Mouse (Mus musculus): ENCODE results near the gene Mospd1. TPM values are rescaled to one million over a fixed set of nuclear protein-coding genes. Genes with fewer than 3 reads are reported as not detected.

Gene Mospd1
- polyA plus RNA-seq (2014; fragmentation: Nextera tagmentation; extraction: Ambion mirVana), result 61.4 and 61.6 TPM in 2 replicates

DNA sequence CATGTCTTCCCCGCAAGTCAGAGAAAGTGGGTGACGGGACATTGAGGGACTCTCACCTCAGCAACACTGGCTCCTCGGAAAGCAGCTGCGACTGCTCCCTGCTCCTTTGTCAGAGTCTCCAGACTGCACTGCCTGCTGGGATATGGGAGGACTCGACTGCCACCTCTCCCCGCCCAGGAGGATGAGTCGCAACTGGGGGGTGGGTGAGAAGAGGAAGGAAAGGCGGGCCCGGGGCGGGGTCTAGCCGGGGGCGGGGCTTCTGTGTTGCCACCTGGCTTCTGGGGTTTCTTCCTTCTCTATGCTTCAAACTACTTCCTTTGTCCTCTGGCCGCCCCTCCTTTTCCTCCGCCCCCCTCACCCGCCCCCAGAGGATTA is at the start of gene Mospd1:
Gene Mospd1, minus strand, starts transcription at position 137 of the 375 bp plus-strand sequence.
- Histone ChIP-seq H3K9me3 (replicated peaks; ENCODE audit: control insufficient read depth, low read length) (no peaks in the 10 kb centered on the region), H3K4me3 (ENCODE audit: low read depth, low read length) (peak within 1 kb of the TSS; percentile 58), H3K27ac (replicated peaks; ENCODE audit: low read depth, low read length) (peak within 1 kb of the TSS; percentile 56; the same call in 1 of the 2 replicates), H3K4me2 (ENCODE audit: low read depth, low read length) (peak within 1 kb of the TSS; percentile 52), H3K36me3 (replicated peaks; ENCODE audit: control insufficient read depth, insufficient read depth, low read depth, low read length) (no peaks in the 10 kb centered on the region), H3K9ac (replicated peaks; ENCODE audit: low read length) (peak within 1 kb of the TSS; percentile 68), H3K27me3 (ENCODE audit: control insufficient read depth, insufficient read depth, low read length) (no peaks in the 10 kb centered on the region), H3K4me1 (ENCODE audit: control insufficient read depth, insufficient read depth, low read length) (no peaks in the 10 kb centered on the region)
- DNase-seq (ENCODE audit: low spot score) (peak; percentile 85), ATAC-seq (replicated peaks; ENCODE audit: insufficient number of reproducible peaks, low FRiP score, low TSS enrichment, low read depth) (peak; percentile 91)
- WGBS, result 9% methylated on average over 11 of the region's 15 CpGs

DNA sequence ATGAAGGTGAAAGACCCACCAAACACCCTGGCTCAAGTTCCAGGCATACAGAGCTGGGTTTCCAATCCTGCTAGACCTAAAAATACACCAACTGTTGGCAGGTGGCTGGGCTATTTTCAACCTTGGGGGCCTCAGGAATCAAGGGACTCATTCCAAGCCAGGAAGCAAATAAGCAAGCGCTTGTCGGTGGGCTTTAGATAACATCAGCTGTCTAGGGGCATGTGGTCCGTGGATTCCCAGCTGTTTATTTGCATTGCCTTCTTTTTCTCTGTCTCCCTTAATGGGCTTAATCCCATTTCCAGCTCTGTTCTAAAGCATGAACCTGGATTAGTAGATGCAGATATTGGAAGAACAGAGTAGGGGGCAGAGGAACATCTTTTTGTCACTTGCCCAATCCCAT is 16.1 kb upstream of the Mospd1 start:
- no peaks in the 10 kb centered on the region for H3K9me3 ChIP-seq (replicated peaks; ENCODE audit: control insufficient read depth, low read length)
- 74% methylated on average over 3 of the region's 3 CpGs for WGBS
- no peaks in the 10 kb centered on the region for H3K4me1 ChIP-seq (ENCODE audit: control insufficient read depth, insufficient read depth, low read length)
- H3K4me3 ChIP-seq (ENCODE audit: low read depth, low read length), result no peak overlapping the region
- ATAC-seq (replicated peaks; ENCODE audit: insufficient number of reproducible peaks, low FRiP score, low TSS enrichment, low read depth) (no peak), DNase-seq (ENCODE audit: low spot score) (no peak)
- no peaks in the 10 kb centered on the region for H3K27me3 ChIP-seq (ENCODE audit: control insufficient read depth, insufficient read depth, low read length)
- no peak overlapping the region for H3K27ac ChIP-seq (replicated peaks; ENCODE audit: low read depth, low read length)
- H3K36me3 ChIP-seq (replicated peaks; ENCODE audit: control insufficient read depth, insufficient read depth, low read depth, low read length), result no peaks in the 10 kb centered on the region
- no peak overlapping the region for H3K4me2 ChIP-seq (ENCODE audit: low read depth, low read length)
- H3K9ac ChIP-seq (replicated peaks; ENCODE audit: low read length), result no peak overlapping the region

DNA sequence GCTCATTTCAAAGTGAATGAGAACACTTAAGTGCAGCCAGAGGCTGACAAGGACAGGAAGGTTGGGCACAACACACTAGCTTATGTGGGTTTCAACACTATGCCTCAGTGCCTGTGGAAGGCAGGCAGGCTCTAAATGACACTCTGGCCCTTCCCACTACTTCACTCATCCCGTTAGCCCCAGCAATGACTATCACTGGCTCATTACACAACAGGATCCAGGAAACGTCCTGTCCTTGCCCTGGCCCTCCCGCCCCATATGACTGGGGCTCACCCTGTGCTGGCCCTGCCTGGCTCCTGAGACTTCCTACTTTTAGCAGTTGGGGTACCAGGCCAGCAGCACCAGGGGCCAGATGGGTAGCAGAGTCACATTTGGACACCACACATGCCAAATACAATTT is 12.8 kb upstream of the Mospd1 start:
- no peak overlapping the region for H3K4me3 ChIP-seq (ENCODE audit: low read depth, low read length)
- 41% methylated on average over 3 of the region's 3 CpGs for WGBS
- no peaks in the 10 kb centered on the region for H3K9me3 ChIP-seq (replicated peaks; ENCODE audit: control insufficient read depth, low read length)
- no peak overlapping the region for H3K4me2 ChIP-seq (ENCODE audit: low read depth, low read length)
- no peaks in the 10 kb centered on the region for H3K4me1 ChIP-seq (ENCODE audit: control insufficient read depth, insufficient read depth, low read length)
- ATAC-seq (replicated peaks; ENCODE audit: insufficient number of reproducible peaks, low FRiP score, low TSS enrichment, low read depth), result no peak
- no peaks in the 10 kb centered on the region for H3K36me3 ChIP-seq (replicated peaks; ENCODE audit: control insufficient read depth, insufficient read depth, low read depth, low read length)
- no peak overlapping the region for H3K27ac ChIP-seq (replicated peaks; ENCODE audit: low read depth, low read length)
- H3K27me3 ChIP-seq (ENCODE audit: control insufficient read depth, insufficient read depth, low read length), result no peaks in the 10 kb centered on the region
- DNase-seq (ENCODE audit: low spot score), result no peak
- H3K9ac ChIP-seq (replicated peaks; ENCODE audit: low read length), result no peak overlapping the region

DNA sequence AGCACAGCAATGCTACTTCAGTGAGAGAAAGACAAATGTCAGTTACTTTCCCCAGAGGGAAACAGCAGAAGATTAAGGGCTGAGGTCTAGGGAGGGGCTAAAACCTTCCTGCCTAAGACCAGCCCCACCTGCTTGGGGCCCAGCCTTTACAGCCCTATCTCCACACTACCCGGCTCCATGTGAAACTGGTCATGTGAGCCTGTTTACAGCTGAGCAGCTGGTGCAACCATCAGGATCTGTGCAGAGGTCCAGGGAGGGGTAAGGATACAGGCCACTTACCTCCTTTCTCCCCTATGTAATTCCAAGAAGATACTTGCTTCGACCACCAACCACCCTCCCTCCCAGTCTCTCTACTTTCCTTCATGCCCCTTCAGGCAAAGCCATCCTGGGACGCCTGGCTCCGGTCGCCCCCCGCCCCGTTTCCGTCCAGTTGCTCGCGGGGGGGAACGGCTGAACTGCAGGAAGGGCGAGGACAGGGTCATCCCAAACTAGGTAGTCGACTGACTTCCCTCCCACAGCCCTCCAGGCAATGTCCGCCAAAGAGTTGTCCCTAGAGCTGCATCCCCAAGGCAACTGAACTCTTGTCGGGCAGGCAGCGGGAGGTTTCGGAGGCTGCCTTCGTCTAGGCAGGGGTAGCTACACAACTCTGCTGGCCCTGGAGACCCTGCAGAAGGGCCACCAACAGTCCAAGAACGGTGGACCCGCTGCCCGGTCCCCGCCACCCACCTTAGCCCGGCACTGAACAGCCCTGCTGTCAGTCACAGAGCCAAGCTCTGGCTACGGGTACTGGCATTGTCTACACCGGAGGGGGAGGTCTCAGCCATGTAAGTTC is 552 bp downstream of the Mospd1 start:
- H3K9ac ChIP-seq (replicated peaks; ENCODE audit: low read length), result peak overlapping the region; percentile 68
- no peaks in the 10 kb centered on the region for H3K4me1 ChIP-seq (ENCODE audit: control insufficient read depth, insufficient read depth, low read length)
- ATAC-seq (replicated peaks; ENCODE audit: insufficient number of reproducible peaks, low FRiP score, low TSS enrichment, low read depth), result peak; percentile 86
- peak overlapping the region; percentile 52 for H3K4me2 ChIP-seq (ENCODE audit: low read depth, low read length)
- DNase-seq (ENCODE audit: low spot score), result peak; percentile 5
- H3K27me3 ChIP-seq (ENCODE audit: control insufficient read depth, insufficient read depth, low read length), result no peaks in the 10 kb centered on the region
- no peaks in the 10 kb centered on the region for H3K36me3 ChIP-seq (replicated peaks; ENCODE audit: control insufficient read depth, insufficient read depth, low read depth, low read length)
- H3K27ac ChIP-seq (replicated peaks; ENCODE audit: low read depth, low read length), result peak overlapping the region; percentile 56; the same call in 1 of the 2 replicates
- peak overlapping the region; percentile 58 for H3K4me3 ChIP-seq (ENCODE audit: low read depth, low read length)
- WGBS, result 15% methylated on average over 22 of the region's 25 CpGs
- H3K9me3 ChIP-seq (replicated peaks; ENCODE audit: control insufficient read depth, low read length), result no peaks in the 10 kb centered on the region

DNA sequence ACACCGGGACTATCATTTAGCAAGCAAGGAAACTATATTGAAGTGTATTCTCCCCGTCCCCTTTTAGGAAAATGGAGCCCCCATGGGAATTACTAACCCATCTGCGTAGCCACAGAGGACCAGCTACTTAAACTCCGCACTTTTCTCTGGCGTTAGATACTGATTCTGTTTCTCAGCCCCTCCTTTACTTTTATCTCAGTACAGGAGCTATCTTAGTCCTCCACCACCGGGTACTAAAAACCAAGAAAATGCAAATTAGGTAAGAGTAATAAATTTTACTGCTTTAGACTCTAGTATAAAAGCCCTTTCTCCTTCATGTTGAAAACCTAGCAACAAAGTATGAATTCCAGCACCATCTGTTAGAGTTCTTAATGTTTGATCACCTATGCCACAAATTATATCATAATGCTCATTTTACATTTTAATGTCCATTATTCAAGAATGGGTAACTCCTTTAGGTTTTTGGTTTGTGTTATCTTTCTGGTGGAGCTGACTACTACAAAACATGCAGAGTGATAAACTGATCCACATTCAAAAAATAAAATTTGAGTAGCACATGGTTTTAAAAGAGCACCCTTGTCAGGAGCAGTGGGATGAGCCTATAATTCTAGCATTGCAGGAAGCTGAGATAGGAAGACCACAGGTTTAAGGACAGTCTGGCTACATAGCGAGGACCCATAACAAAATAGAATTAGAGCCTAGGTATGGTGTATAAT is 5.5 kb downstream of the Mospd1 start:
- no peak for DNase-seq (ENCODE audit: low spot score)
- Histone ChIP-seq H3K27ac (replicated peaks; ENCODE audit: low read depth, low read length) (no peak overlapping the region), H3K4me1 (ENCODE audit: control insufficient read depth, insufficient read depth, low read length) (no peaks in the 10 kb centered on the region), H3K4me2 (ENCODE audit: low read depth, low read length) (no peak overlapping the region), H3K36me3 (replicated peaks; ENCODE audit: control insufficient read depth, insufficient read depth, low read depth, low read length) (no peaks in the 10 kb centered on the region), H3K27me3 (ENCODE audit: control insufficient read depth, insufficient read depth, low read length) (no peaks in the 10 kb centered on the region), H3K9ac (replicated peaks; ENCODE audit: low read length) (no peak overlapping the region), H3K4me3 (ENCODE audit: low read depth, low read length) (no peak overlapping the region), H3K9me3 (replicated peaks; ENCODE audit: control insufficient read depth, low read length) (no peaks in the 10 kb centered on the region)
- 83% methylated on average over 7 of the region's 7 CpGs for WGBS
- ATAC-seq (replicated peaks; ENCODE audit: insufficient number of reproducible peaks, low FRiP score, low TSS enrichment, low read depth), result no peak

DNA sequence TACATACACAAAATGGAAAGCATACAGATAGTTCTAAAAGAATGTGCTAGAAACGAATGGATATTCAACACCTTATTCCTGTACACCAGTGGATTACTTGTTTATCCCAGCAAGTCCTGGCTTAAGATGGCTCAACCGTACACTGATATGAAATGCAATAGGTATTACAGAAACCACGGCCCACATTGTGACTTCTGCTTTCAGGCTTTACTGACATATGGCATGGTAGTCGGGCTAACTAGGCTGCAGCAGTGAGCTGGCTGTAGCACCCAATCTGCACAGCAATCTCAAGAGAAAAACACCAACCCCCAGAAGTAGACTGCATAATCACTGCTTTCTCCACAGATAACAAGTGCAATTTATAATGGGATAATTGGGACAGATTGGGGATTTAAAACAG is 21.9 kb downstream of the Mospd1 start:
- 85% methylated on average over 4 of the region's 4 CpGs for WGBS
- Histone ChIP-seq H3K4me2 (ENCODE audit: low read depth, low read length) (no peak overlapping the region), H3K27ac (replicated peaks; ENCODE audit: low read depth, low read length) (no peak overlapping the region), H3K36me3 (replicated peaks; ENCODE audit: control insufficient read depth, insufficient read depth, low read depth, low read length) (no peaks in the 10 kb centered on the region), H3K4me1 (ENCODE audit: control insufficient read depth, insufficient read depth, low read length) (no peaks in the 10 kb centered on the region), H3K9me3 (replicated peaks; ENCODE audit: control insufficient read depth, low read length) (no peaks in the 10 kb centered on the region), H3K4me3 (ENCODE audit: low read depth, low read length) (no peak overlapping the region), H3K9ac (replicated peaks; ENCODE audit: low read length) (no peak overlapping the region), H3K27me3 (ENCODE audit: control insufficient read depth, insufficient read depth, low read length) (no peaks in the 10 kb centered on the region)
- ATAC-seq (replicated peaks; ENCODE audit: insufficient number of reproducible peaks, low FRiP score, low TSS enrichment, low read depth), result no peak
- no peak for DNase-seq (ENCODE audit: low spot score)

DNA sequence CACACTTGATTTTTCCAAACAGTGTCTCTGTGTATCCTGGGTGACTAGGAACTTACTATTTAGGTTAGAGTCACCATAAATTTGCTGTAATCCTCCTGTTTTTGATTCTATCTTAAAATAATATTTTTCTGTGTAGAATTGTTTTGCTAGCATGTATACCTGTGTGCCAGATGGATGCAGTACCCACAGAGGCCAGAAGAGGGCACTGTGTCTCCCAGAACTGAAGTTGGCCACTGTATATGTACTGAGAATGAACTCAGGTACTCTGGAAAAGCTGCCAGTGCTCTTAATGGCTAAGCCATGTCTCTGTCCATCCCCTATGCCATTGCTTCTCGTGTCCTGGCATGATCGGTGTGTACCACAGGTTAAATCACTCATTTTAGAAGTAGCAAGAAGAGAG is 28.8 kb downstream of the Mospd1 start:
- no peaks in the 10 kb centered on the region for H3K27me3 ChIP-seq (ENCODE audit: control insufficient read depth, insufficient read depth, low read length)
- no peak overlapping the region for H3K4me2 ChIP-seq (ENCODE audit: low read depth, low read length)
- no peaks in the 10 kb centered on the region for H3K36me3 ChIP-seq (replicated peaks; ENCODE audit: control insufficient read depth, insufficient read depth, low read depth, low read length)
- no peak overlapping the region for H3K9ac ChIP-seq (replicated peaks; ENCODE audit: low read length)
- H3K4me1 ChIP-seq (ENCODE audit: control insufficient read depth, insufficient read depth, low read length), result no peaks in the 10 kb centered on the region
- no peak overlapping the region for H3K4me3 ChIP-seq (ENCODE audit: low read depth, low read length)
- WGBS, result 59% methylated on average over 2 of the region's 2 CpGs
- DNase-seq (ENCODE audit: low spot score) (peak; percentile 49), ATAC-seq (replicated peaks; ENCODE audit: insufficient number of reproducible peaks, low FRiP score, low TSS enrichment, low read depth) (no peak)
- H3K27ac ChIP-seq (replicated peaks; ENCODE audit: low read depth, low read length), result no peak overlapping the region
- no peaks in the 10 kb centered on the region for H3K9me3 ChIP-seq (replicated peaks; ENCODE audit: control insufficient read depth, low read length)

DNA sequence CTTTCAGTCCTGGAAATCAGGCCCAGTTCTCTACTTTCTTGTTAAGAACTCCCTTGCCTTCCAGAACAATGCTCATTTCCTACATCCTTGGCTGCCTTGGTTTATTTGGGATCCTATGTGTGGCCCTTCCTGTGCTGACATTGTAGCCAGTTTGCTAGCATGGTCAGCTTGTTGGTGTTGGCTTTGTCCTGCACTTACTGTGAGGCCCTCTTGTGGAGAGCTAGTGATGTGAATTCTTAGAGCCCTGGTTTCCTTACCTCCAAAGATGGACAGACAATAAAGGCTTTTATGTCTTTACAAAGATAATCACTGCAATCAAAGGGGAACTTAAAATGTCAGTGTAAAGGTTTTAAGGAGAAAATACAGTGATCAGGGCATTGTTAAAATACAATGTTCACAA is 32.9 kb downstream of the Mospd1 start:
- Histone ChIP-seq H3K9me3 (replicated peaks; ENCODE audit: control insufficient read depth, low read length) (no peaks in the 10 kb centered on the region), H3K27me3 (ENCODE audit: control insufficient read depth, insufficient read depth, low read length) (no peaks in the 10 kb centered on the region), H3K36me3 (replicated peaks; ENCODE audit: control insufficient read depth, insufficient read depth, low read depth, low read length) (no peaks in the 10 kb centered on the region), H3K27ac (replicated peaks; ENCODE audit: low read depth, low read length) (no peak overlapping the region), H3K9ac (replicated peaks; ENCODE audit: low read length) (no peak overlapping the region), H3K4me2 (ENCODE audit: low read depth, low read length) (no peak overlapping the region), H3K4me3 (ENCODE audit: low read depth, low read length) (no peak overlapping the region), H3K4me1 (ENCODE audit: control insufficient read depth, insufficient read depth, low read length) (no peaks in the 10 kb centered on the region)
- ATAC-seq (replicated peaks; ENCODE audit: insufficient number of reproducible peaks, low FRiP score, low TSS enrichment, low read depth), result no peak
- no peak for DNase-seq (ENCODE audit: low spot score)
